Mouse (Mus musculus) G1E (cell line): ENCODE results near the gene Gm10799.

Experiments used
- CTCF ChIP-seq: IDR thresholded peaks from 2 replicates; pipeline ENCODE4 v1.5.1; 2012; ENCODE audit warnings: low read depth, low read length, inconsistent platforms, mixed read lengths
- GATA1 ChIP-seq: IDR thresholded peaks from 2 replicates; pipeline ENCODE4 v1.6.1; 2012; ENCODE audit warnings: borderline replicate concordance, low read length, inconsistent platforms, mixed read lengths
- TAL1 ChIP-seq: conservative IDR thresholded peaks from 2 replicates; pipeline ENCODE4 v1.6.1; 2012; ENCODE audit warnings: low read depth, low read length, inconsistent platforms, mixed read lengths

DNA sequence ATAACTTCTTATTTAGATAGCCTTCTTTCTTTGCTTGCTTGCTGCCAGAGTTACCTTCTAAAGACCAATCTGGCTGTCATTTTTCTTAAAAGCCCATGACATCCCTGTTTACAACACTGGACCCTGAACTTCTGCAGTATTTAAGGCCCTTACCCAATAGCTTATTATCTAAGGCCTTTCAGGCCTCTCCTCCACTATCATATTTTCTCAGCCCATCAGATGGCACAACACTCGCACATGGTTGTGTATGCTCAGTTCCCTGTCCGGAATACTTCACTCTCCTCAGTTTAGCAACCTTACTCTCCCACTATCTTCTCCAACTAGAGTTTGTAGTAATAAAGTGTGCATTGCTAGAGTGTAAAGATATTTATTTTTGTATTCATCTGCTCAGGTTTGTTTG is 39.3 kb downstream of the Gm10799 start:
- TF ChIP-seq CTCF (no peak), GATA1 (no peak), TAL1 (no peak)
